Mouse (Mus musculus): ENCODE data around the gene Hif1an.

The Hif1an gene

GRCm38 (mm10) chr19:44567763-44568162 lies 5.1 kb downstream of the Hif1an start:
- no peak for DNase-seq

- DNase-seq = no peak
Measured at GRCm38 (mm10) chr19:44576275-44576674, 13.6 kb downstream of the Hif1an start.

- DNase-seq = no peak
Measured at GRCm38 (mm10) chr19:44578038-44578437, 15.4 kb downstream of the Hif1an start.

GRCm38 (mm10) chr19:44582103-44582502 lies 19.5 kb downstream of the Hif1an start:
- DNase-seq = no peak

- DNase-seq = peak; percentile 97
Measured at GRCm38 (mm10) chr19:44582638-44583309, 20.1 kb downstream of the Hif1an start.

GRCm38 (mm10) chr19:44588036-44588435 lies 25.4 kb downstream of the Hif1an start:
- DNase-seq = no peak

GRCm38 (mm10) chr19:44589591-44590223 lies 27.1 kb downstream of the Hif1an start:
- no peak for DNase-seq

GRCm38 (mm10) chr19:44590992-44591391 lies 28.3 kb downstream of the Hif1an start:
- DNase-seq = no peak

- DNase-seq = no peak
Measured at GRCm38 (mm10) chr19:44591638-44592037, 29.0 kb downstream of the Hif1an start.

- no peak for DNase-seq
Measured at GRCm38 (mm10) chr19:44594180-44594579, 31.5 kb downstream of the Hif1an start.

- no peak for DNase-seq
Measured at GRCm38 (mm10) chr19:44618166-44618565, 55.5 kb downstream of the Hif1an start.
